Mouse (Mus musculus): ENCODE measurements at regions not wholly inside any gene's neighbourhood (a gene's known extent, or its start where the extent isn't known, plus 50 kb on each side); places are given as distances from the start of the nearest gene placed in this dataset.
A peak's percentile ranks its signal among the peaks of the same experiment; 100 is the strongest.

GRCm38 (mm10) chr16:73096091-73097083, 788.3 kb downstream of the Robo1 start:
- Histone ChIP-seq H3K4me3 (ENCODE audit: low read depth, low read length) (no peak overlapping the region), H3K36me3 (ENCODE audit: control insufficient read depth, insufficient read depth, low read length) (no peaks in the 10 kb centered on the region), H3K4me2 (replicated peaks; ENCODE audit: low read depth, low read length) (0 out of 2 replicates have a peak overlapping the region, but pooled peaks have one; percentile 1), H3K9ac (replicated peaks; ENCODE audit: low read depth, low read length) (no peak overlapping the region), H3K4me1 (ENCODE audit: control insufficient read depth, insufficient read depth, low read length) (no peaks in the 10 kb centered on the region; the same call in 1 of the 2 replicates), H3K27me3 (ENCODE audit: control insufficient read depth, insufficient read depth, low read length) (no peaks in the 10 kb centered on the region), H3K9me3 (ENCODE audit: control insufficient read depth, low read depth, low read length) (no peaks in the 10 kb centered on the region), H3K27ac (ENCODE audit: low read length) (no peak overlapping the region)
- 25% methylated on average over 8 of the region's 8 CpGs for WGBS
- ATAC-seq (ENCODE audit: insufficient number of reproducible peaks, insufficient read depth, low FRiP score, low read depth) = no peak
